Mouse (Mus musculus): ENCODE results near the gene Smco2.

- no peak for TF ChIP-seq CTCF (IDR thresholded peaks at IDR 0.05; ENCODE audit: extremely low read depth, insufficient read depth, low read length)
- no peak for TF ChIP-seq POLR2A (IDR thresholded peaks at IDR 0.05; ENCODE audit: extremely low read depth, insufficient read depth, low read length)
These were observed 11.0 kb upstream of the Smco2 start for GRCm38 (mm10) chr6:146838863-146839262.

All from cortical plate, adult 2 months (tissue).